Mouse (Mus musculus) heart, postnatal 36 days (tissue): ENCODE measurements at regions not wholly inside any gene's neighbourhood (a gene's known extent, or its start where the extent isn't known, plus 50 kb on each side); places are given as distances from the start of the nearest gene placed in this dataset.

ENCODE experiments used
- DNase-seq, 2 experiments: peaks; one replicate each; pipeline ENCODE4 v3.0.0; 2021 to 2022
- intact Hi-C: fragments of 180-260 bp; cut with DNase I; formaldehyde crosslinking; loops from one replicate; pipeline ENCODE4 v1.15.1; 2025

DNA sequence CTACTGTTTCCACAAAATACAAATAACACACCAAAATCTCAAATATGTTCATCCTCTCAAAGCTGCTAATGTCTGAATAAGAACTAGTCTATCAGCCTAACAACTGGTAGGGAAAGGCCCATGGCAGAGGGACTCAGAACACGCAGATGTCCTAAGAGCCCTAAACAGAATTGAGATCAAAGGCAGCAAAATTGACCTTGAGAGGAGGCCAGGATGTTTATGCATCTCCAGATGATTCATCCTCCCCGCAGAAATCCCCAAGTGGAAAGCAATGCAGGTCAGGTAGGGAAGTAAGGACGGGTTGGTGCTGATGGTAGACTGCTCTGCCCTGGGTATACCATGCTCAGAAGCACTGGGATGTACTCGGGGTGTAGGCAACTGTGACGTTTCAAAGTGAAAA is 89.0 kb upstream of the Tmem150c start:
- intact Hi-C loops, result no loop called here
- no peak for DNase-seq

DNA sequence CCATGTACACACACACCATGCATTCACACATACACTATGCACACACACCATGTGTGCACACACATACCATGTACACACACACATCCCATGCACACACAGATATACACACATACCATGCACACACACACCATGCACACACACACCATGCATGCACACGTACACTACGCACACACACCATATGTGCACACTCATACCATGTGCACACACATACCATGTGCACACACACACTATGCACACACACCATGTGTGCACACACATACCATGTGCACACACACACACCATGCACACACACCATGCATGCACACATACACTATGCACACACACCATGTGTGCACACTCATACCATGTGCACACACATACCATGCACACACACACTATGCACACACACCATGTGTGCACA is 87.1 kb upstream of the Tmem150c start:
- intact Hi-C loops, result no loop called here
- DNase-seq, result no peak

DNA sequence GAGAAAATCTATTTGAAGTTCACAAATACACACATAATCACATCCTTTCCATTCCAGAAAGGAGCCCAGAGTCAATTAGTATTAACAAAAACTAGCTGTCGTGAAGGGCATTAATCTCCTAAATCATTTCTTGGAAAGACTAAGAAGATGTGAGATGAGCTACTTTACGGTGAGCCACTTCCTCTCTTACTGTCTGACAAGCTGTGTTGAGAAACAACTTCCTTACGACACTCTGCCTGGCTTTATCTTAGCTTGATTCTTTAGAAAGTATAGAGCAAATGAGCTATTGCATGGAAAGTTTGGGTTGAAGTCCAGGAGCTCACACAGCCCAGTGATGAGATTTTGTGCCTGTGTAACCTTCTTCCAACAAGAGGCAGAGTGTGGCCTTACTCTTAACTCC is 85.2 kb upstream of the Tmem150c start:
- intact Hi-C loops, result loop anchor here (5.0 kb wide), 1 partner anchor 78 kb away; no protein-coding TSS in a partner anchor

DNA sequence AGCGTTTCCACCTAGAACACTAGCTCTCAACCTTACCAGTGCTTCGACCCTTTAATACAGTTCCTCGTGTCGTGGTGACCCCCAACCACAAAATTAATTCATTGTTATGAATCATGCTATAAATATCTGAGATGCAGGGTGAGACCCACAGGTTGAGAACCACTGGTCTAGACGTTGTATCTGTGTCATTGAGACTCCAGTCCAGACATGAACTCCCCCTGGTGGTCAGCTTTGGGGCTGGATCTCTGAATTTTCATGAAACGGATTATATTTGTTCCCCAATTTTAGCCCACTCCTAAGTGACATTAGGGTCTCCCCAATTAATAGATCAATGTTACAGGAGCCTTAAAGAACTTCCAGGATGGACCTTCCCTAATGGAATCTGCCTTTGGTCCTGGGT is 81.3 kb upstream of the Tmem150c start:
- peak; percentile 34 to 58 for DNase-seq
- intact Hi-C loops, result loop anchor here (1.0 to 5.0 kb wide), 3 partner anchors 74 to 312 kb away; no protein-coding TSS in a partner anchor

More for the DNA sequence above, 85.2 kb upstream of the Tmem150c start:
- DNase-seq, result no peak

- intact Hi-C loops, result loop anchor here (2.0 to 5.0 kb wide), 2 partner anchors 72 to 311 kb away; no protein-coding TSS in a partner anchor
These were observed 80.0 kb upstream of the Tmem150c start for GRCm38 (mm10) chr5:100239632-100240031.

DNA sequence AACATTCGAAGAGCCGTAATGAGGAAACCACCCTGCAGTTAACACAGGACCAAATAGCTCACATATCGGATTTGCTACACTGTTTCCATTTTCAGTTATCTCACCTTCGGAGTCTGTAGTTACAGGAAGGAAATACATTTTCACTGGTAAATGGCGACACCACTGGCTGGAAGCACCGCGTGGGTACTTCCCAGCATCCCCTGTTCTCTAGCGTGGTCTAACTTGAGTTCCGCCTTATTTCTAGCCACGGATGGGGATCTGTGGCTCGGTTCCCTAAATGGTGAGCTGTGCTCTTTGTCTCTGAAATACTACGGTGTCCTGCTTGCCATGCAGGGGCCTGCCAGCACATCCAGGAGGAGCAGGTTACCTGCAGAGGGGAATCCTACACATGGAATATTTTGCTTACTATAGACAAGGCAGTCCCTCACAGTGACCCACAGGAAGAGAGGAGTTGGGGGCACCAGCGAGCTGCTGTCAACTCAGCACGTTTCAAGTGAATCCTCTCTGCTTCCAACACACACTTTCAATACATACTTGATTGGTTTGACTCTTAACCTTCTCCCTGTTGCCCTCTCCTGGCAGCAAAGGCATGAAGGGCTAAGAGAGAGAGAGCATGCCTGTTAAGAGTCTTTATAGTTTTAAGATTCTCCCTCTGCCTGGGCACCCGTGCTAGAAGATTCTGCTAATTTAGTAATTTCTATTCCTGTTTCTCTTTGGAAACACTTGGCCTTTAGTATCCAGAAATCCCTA is 78.9 kb upstream of the Tmem150c start:
- intact Hi-C loops, result no loop called here
- DNase-seq, result no peak

More at GRCm38 (mm10) chr5:100239632-100240031, 80.0 kb upstream of the Tmem150c start:
- DNase-seq, result no peak

GRCm38 (mm10) chr5:100237674-100238278 is 78.2 kb upstream of the Tmem150c start:
- intact Hi-C loops, result no loop called here
- DNase-seq, result no peak

DNA sequence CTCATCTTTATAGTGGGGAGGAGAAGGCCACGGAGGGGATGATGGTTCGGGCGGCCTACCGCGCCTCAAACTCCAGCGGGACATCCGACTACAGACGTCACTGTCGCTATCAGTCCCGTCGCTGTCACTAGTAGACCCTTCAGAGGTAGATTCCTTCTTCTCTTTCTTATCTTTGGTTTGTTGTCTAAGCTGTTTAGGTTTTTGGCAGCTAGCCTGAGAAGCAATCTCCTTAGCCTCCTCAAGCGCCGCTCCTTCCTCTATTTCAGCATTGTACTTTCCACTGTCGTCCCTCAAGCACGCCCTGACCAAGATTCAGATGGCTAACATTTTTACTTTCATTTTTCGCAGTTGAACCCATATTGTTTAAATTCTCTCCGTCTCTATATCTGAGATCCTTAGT is 76.7 kb upstream of the Tmem150c start:
- no peak for DNase-seq
- intact Hi-C loops, result no loop called here

- no peak for DNase-seq
These were observed 72.5 kb upstream of the Tmem150c start for GRCm38 (mm10) chr5:100232076-100232475.

DNA sequence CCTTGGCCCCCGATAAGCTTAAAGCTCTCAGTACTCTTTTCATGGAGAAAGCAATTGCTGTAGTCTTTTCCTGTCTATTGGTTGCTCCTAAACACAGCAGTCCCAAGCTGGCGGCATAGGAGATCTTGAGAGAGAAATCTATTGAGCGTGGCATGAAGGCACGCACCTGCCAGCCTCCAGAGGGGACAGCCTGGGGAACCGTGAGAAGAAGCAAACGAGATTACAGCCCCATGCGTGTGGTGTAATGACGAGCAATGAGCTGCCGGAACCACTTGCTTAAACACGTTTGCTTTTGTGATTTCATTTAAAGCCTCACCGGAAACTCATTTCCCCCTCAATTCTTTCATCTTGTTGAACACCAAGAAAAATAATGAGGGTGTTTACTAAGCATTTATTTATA is 72.0 kb upstream of the Tmem150c start:
- intact Hi-C loops, result no loop called here

More at GRCm38 (mm10) chr5:100232076-100232475, 72.5 kb upstream of the Tmem150c start:
- intact Hi-C loops, result no loop called here

GRCm38 (mm10) chr5:100230038-100230437 is 70.4 kb upstream of the Tmem150c start:
- no peak for DNase-seq
- intact Hi-C loops, result no loop called here

More for the DNA sequence above, 72.0 kb upstream of the Tmem150c start:
- DNase-seq, result no peak

GRCm38 (mm10) chr5:100227888-100228287 is 68.3 kb upstream of the Tmem150c start:
- intact Hi-C loops, result no loop called here
- no peak for DNase-seq

GRCm38 (mm10) chr5:100226571-100227235 is 67.1 kb upstream of the Tmem150c start:
- no peak for DNase-seq
- intact Hi-C loops, result no loop called here

- no peak for DNase-seq
- intact Hi-C loops, result no loop called here
These were observed 65.9 kb upstream of the Tmem150c start for GRCm38 (mm10) chr5:100225491-100225890.

GRCm38 (mm10) chr5:100224773-100225363 is 65.3 kb upstream of the Tmem150c start:
- DNase-seq, result no peak
- intact Hi-C loops, result no loop called here

DNA sequence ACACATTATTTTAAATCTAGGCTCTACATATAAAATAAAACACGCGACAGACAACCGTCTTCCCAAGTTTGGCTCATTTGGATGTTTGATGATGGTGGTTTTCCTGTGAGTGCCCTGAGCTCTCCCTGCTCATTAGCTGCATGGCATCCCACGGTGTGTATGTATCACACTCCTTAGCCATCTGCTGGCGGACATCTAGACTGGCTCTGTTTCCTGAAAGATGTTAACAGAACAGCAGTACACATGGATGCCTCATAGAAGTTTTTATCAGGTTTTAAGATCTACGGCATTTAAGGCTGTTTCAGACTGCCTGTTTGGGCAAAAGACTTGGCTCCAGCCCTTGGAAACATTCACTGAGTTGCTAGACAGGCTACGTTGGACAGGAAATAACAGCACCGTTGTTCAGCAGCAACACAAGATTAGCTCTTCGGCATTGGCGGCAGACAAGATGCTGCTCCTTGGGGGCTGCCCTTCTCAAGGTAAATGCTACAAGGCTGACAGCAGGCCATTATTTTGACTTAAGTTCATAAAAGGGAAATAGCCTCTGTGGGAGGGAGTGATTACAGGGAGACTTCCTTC is 61.5 kb upstream of the Tmem150c start:
- intact Hi-C loops, result no loop called here
- no peak for DNase-seq

GRCm38 (mm10) chr5:100220320-100220719 is 60.7 kb upstream of the Tmem150c start:
- DNase-seq, result no peak
- intact Hi-C loops, result no loop called here

GRCm38 (mm10) chr5:100218256-100218851 is 58.7 kb upstream of the Tmem150c start:
- DNase-seq, result no peak
- intact Hi-C loops, result no loop called here

- no peak for DNase-seq
- intact Hi-C loops, result no loop called here
These were observed 57.8 kb upstream of the Tmem150c start for GRCm38 (mm10) chr5:100217178-100218035.
